Mouse (Mus musculus) thymus, postnatal 36 days (tissue): Measurements from ENCODE around the gene Lhfp.

Source experiments
- DNase-seq, 2 experiments: peaks; one replicate each; pipeline ENCODE4 v3.0.0; 2022; ENCODE audit warnings: mixed read lengths in 2 of 2

Lhfp gene

DNA sequence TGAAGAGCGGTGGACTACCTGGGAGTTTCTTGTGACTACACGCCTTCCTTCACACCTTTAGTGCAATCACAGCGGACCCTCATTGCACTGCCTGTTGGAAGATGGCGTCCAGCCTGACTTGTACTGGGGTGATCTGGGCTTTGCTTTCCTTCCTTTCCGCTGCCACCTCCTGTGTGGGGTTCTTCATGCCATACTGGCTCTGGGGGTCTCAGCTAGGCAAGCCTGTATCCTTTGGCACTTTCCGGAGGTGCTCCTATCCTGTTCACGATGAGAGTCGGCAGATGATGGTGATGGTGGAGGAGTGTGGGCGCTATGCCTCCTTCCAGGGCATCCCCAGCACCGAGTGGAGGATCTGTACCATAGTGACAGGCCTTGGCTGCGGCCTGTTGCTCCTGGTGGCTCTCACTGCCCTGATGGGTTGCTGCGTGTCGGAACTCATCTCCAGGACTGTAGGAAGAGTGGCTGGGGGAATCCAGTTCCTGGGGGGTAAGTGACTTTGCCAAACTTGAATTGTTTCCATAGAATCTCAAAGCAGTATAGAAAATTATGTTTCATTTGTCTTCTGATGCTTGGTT is 2.0 kb downstream of the Lhfp start:
- no peak for DNase-seq

DNA sequence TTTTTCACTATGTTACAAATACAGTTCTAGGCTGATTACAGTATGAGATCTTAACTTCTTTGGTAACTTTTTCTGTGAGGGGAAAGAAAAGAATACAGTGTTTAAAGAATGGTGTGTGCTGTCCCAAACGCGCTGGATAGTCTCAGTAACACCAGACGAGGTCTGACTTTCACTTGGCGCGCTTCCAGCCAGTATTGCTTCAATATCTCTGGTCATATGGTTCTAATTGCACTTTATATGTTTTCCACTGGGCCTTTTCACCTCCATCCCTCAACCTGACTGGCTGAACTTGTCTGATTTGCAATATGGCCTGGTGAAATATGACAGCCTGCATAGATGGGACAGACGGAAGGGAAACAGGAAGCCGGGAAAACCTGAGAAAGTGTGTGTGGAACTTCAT is 2.9 kb downstream of the Lhfp start:
- DNase-seq: no peak

DNA sequence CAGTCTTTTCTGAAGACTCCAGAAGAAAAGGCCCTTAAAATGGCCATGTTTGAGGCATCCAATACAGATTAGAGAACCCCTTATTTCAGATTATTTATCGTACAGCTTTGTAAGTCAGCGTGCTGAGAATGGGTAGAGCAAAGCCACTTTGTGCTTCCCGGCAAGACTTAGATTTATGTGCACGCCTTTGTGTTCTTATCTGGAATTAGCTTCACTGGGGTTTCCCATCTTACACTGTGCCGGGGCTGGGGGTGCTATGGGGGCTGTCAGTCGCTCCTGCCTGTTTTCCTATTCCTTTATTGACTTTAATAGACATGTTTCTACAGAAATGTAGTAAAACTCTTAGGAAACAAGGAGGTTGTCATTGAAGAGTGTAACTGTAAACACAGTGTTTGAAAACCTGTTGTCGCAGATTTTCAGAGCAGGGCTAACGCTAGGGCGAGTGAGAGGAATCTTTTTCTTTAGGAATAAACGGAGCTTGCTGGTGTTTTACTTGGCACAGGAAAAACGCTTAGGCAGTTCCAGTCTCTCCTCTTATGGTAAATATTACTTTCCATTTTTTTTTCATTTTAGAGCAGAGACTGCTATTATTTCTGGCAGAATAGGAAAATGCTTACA is 3.5 kb downstream of the Lhfp start:
- DNase-seq: no peak

DNA sequence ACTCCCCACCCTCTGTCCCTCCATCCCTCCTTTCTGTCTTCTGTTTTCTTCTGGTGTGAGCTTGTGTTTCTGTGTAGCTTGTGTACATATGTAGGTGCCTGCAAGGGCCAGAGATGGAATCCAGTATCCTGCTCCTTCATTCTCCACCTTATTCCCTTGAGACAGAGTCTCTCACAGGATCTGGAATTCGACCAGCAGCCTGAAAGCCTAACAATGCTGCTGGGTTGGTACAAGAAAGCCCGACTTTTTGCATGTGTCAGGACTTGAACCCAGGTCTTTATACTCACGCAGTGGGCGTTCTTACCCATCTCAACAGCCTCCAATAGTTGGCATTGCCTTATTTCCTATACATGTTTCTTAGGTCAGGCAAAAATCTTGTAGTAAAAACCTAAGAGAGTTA is 4.4 kb downstream of the Lhfp start:
- no peak for DNase-seq

DNA sequence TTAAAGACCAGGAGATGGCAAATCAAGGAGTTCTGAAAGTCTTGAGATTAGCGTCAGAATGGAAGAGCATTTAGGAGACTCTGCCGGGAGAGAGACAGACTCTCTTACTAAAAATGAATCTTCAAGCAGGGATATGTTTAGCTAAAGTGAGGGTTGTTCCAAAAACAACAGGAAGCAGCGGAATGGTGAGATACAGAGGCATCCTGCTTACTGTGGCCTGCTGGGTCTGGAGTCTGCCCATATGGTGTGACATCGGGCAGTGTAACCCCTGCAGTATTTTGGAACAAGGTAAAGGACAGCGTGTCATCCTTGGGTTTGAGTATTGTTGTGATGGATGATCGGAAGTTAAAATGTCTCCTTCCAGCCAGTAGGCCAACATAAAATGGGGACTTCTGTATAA is 5.0 kb downstream of the Lhfp start:
- DNase-seq: no peak

DNA sequence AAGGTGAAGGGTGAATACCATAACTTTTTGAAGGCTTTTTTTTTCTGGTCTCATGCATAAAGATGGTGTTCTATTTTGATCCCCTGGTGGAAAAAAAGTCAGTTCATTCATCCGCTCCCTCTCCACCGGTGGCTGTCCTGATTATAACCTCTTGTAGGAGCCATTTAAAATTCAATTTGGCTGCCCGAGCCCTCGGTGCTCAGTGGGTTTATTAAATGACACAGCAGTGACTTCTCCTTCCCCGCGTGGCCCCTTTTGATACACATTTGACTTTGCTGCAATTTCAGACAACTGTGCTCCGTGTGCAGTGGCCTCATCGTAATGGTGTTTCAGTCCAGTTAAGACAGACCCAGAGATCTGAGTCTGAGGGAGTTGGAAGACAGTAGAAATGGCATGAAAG is 11.1 kb downstream of the Lhfp start:
- no peak for DNase-seq

DNA sequence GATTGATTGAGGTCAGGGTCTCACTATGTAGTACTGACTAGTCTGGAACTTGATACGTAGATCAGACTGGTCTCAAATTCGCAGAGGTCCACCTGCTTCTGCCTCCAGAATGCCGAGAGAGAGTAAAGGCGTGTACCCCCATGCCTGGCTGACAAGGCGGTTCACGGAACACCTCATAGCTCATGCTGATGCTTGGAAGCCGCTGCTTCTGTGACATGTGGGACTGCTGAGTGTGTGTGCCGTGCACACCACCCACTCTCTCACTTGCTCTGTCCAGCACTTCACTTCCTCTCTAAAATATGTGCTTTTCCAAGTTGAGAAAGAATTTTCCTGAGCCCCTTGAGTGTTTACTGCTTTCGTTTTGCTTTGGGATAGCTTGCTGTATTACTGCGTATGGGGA is 15.1 kb downstream of the Lhfp start:
- DNase-seq: no peak

DNA sequence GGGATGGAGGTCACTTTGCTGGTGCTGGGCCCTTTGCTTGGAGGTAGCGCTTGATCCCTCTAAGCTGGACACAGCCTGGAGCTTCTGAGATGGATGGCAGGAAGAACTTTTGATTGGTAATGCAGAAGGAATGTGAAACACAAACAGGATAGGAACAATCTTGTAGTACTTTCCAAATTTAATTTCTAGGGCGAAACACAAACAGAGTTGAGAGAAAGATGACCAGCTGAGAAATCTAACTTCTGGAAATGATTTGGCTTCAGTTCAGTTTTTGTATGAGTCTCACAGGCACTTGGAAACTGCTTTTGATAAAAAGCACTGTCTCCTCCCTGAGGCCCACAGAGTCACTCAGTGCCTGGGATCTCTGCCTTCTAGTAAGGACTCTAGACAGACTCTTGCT is 18.6 kb downstream of the Lhfp start:
- DNase-seq: no peak

DNA sequence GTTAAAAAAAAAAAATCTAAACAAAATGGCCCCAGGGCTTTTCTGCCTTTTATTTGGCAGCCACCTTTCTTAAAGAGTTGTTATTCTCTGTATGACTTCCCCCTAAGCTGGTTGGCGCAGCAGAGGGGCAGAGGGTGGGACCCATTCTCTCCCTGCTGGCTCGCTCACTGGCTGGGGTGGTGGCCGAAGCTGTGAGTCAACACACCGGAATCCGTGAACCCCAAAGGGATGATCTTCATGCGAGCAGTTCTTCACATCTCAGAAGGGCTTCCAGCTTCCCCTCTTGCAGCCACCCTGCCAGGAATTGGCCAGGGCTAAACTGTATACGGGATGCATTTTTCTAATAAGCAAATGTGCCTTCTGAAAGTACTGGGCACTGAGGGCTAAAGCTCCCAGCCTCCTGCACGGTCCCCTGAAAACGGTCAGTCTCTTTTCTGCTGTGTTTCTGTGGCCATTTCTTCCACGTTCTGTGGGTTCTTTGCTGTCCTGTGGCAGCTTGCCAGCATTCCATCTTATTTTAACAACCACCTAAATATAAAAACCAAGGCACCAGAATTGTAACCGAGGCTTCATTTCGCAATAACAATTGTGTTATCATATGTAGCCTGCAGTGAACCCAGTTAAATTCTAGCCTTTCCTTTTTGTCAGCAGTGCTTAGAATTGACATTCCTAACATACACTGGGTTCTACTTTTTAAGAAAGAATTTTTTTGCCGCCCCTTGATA is 22.3 kb downstream of the Lhfp start:
- no peak for DNase-seq

DNA sequence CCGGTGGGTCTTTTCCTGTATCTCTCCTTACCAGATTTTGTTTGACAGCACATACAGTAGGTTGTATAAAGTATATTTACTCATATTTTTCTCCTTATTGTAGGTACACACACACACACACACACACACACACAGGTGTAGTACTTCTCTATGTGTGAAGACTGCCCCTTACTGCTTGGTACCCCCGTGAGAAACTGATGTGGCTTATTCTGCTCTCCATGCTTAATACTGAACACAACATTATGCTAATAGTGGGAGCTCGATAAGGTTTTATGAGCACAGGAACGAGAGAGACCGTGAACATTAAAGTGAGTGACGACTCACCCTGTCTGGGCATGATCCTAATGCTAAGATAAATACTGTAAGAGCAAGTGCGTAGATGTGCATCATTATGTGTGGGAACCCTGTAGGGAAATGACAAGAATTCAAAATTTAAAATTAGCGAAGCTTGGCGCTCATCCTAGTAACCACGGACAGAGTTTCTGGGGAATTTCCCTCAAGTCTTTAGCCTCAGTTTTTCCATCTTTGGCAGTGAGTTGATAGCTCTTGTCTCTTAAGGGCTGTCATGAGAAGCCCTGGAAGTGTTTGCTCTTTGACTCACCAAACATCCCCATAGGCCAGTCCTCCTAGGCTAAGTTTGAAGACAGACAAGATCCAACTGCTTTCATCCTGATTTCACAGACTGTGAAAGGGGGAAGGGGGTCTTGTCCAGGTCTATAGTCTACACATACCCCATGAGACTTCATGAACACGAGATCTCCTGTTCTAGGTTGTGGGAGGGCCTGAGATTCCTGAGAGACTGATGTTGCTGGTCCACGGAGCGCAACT is 24.2 kb downstream of the Lhfp start:
- DNase-seq: no peak

DNA sequence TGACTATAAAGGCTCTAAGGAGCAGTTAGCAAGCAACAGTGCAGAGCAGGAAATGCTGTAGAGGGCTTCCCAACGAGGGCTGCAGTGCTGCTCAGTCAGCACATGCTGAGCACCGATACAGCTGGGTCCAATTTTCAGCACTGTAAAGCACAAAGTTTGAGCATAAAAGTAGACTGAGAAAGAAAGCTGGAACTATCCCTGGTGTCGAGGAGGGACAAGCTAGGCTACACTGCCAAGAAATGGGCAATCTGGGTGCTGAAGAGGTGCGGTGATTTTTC is 24.7 kb downstream of the Lhfp start:
- no peak for DNase-seq

DNA sequence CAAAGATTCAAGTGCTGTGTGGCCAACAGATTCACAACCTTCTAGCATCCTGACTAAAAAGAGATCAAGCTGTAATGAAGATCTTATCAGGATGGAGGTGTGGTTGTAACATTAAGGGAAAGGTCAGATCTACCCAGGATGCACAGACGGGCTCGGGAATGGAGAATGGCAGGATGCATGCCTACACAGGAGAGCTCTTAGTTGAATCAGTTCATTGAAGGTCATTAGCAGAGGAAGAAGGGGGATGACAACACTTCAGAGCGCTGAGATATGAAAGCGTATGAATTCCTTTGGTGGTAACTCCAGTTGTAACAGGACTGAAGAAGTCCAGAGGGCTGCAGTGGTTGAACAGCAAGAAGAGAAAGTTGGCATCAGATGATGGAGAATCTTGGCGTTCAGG is 27.1 kb downstream of the Lhfp start:
- DNase-seq: no peak

DNA sequence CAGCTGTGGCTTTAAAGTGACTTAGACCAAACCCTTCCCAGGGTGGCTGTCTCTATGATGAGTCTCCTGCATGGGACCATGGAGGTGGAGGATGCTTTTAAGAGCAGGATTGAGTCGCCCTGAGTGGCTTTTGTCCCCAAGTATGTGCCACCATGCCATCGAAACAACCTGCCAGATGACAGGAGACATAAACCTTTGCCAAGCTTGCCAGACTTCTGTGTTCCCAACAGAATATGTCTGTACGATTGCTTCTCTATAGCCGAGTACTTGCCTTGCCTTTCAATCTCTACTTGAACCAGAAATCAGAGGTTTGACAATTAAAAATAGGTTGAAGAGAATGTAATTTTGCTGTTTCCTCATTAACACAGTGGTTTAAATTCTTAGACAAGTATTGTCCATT is 32.9 kb downstream of the Lhfp start:
- no peak for DNase-seq

DNA sequence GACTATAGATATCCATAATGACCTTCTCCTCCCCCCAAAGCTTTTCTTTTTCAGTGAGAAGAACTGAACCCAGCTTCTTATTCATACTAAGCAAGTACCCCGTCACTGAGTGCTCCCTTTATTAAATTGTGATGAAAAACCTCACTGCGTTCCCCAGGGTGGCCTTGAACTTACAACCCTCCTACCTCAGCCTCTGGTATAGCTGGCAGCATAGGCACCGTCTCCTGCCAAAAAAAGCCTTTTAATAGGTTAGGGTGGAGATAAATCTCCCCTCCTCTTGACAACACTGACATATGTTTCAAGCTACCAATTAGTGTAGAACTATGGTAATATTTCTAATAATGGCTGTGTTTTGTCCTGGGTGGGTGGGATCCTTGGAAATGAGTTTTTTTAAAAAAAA is 33.4 kb downstream of the Lhfp start:
- no peak for DNase-seq

DNA sequence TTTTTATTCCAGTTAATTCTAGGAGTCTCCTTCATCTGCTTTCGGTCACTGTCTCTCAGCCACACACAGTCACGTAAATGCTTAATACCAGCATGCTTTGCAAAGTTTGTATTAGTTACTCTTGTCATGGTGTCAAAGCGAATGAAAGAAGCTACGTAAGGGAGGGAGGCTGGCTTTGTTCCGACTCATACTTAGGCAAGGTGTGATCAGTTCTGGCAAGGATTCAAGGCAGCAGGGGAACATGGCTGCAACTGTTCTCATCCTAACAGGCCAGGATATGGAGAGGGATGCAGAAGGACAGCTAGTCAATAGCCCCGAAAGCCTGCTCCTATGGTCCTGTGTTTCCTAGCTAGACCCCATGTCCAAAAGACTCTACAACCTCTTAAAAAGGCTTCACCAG is 39.0 kb downstream of the Lhfp start:
- DNase-seq: no peak

DNA sequence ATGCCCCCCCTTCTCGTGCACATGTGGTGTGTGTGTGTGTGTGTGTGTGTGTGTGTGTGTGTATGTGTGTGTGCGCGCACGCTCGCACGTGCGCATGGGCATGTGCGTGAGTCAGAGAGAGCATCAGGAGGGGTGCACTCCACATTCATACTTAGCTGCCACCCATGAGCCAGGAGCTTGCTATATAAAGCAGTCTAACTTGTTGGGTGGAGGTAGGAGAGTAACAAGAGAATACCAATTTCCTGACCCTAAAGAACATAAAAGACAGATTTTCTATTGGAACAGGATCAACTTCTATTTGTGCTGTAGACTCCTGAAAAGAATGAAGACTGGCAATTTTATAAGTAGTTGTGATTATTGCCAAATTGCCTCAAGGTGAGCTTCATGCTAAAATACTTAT is 39.4 kb downstream of the Lhfp start:
- no peak for DNase-seq

DNA sequence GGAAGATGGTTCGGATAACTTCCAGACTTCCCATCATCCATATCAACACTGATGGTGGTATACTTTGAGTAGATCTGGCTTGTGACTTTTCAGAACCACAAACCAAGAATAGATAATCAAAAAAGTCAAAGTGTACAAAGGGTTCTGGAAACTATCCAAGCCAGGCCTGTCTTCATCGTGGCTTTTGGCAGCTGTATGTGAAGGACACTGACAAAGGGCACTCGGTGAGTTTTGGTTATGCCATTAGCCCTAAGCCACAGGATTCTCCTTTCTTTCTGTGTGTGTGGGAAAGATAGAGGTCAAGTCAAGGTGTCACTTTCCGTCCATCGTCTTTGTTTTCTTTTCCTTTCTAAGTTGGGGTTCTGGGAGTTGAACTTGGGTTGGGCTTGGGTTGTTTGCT is 42.4 kb downstream of the Lhfp start:
- DNase-seq: no peak

DNA sequence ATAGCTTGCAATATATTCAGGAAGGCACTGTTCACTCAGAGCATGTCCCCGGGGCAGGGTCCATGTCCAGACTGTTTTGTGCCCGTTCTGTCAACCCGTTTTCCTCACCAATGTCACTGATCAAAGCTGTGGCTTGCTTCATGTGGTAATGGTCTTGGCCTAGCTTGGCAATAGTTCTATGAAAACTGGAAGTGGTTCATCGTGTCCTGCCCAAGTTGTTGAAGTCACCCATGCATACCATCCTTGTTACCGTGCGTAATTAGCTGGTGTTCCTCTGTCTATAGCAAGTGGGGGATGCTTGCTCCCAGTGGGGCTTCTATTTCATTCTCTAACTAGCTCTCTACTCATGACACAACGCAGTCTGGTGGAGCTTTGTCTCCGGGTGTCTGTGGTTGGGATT is 43.5 kb downstream of the Lhfp start:
- DNase-seq: no peak

DNA sequence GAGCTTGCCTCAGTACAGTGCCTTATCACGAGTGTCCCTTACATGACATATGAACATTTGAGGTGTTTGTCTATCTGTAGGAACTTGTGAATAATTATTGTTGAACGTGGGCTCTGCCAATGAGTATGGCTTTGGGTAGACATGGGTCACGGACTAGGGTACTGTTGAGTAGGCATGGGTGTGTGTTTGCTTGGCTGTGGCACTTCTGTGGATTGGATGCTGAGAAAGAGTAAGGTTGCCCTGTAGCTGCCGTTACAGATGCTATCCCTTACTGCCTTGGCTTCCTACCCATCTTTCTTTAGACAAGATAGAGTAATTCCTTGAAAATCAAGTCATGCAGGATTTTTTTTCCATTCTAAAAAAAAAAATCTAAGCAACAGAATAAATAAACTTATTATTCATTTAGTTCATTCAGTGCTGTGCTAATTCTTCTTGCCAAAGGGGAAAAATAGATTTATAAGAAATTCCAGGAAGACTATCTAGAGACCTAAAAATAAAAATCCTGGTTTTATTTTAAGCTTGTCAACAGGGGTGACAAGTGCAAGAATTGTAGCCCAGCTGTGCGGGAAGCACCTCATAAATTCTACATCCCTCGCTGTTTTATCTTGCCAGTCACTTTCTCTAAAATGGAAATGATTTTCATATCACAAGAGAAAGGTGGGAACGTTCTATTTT is 45.3 kb downstream of the Lhfp start:
- no peak for DNase-seq

DNA sequence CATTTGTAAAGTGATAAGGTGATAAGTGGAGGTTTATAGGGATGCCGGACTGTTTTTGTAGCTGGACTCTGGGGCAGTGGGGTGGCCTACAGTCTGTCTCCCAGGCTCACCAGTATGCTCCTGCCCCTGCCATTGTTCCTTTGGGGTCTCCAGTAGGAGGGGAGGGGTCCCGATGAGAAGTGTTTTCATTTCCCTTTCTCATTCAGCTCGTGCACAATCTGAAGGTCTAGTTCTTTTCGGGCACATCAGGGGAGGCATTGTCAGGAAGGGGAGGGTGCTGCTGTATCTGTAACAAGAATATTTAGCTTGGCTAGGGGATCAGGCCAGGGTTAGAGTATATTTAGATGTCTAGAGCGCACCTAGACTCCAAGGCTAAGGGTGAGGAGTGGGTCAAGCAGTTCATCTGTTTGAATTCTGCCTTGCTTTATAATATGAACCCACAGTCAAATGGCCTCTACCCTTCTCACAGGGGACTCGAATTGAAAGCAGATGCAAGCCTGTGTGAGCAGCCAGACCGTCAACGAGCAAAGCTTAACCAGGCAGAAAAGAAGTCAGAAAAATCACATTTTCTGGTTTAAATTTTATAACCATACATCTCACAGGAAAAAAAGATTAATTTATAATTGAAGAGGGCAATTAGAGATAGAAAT is 46.0 kb downstream of the Lhfp start:
- no peak for DNase-seq

DNA sequence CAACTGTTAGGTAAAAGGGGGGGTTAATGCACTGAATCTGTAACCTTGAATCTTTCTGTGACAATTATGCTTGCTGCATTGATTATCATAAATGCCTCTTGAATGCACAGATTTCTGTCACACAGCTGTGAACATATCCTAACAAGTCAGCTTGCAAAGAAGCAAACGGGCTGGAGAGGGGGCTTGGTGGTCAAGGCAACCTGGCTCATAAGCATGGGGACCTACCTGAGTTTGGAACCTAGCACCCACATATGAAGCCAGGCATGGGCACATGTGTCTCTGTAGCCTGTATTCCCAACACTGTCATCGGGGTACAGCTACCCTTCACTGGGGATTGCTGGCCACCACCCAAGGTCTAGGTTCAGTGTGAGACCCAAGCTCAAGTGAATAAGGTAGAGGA is 48.6 kb downstream of the Lhfp start:
- no peak for DNase-seq

DNA sequence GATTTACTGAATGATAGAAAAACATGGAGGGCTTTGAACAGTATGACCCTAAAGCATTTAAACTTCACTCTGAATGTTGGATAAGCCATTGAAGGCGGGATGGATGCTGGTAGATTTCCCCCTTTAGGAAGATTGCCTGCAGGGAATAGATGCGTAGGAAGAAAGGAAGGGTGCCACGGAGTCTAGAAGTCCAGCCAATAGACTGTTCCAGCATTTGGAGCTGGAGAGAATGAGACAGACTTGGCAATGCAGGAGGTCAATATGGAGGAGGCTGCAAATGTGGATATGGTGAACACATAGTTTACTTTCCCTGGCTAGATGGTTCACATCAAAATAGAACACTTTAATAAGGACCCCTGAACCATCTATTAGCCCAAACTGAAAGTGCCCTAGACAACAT is 58.9 kb downstream of the Lhfp start:
- no peak for DNase-seq

DNA sequence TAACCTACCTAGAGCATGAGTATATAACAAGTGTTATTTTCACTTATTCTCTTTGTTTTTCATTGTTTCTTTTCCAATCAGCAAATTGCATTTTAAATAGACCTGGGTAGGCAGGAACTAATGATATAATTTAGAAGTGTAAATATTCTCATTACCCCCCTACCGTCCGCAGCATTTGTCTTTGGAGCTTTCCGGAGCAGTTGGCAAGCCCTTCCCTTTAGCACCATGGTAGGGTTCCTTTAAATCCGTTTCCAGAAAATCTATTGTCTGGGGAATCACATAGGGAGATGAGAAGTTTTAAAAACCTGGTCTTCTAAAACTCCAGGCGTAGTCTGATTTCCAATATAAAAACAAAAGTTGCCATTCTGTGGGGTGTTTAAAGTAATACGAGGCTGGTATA is 59.5 kb downstream of the Lhfp start:
- no peak for DNase-seq
